8 mouse cellular contexts compared by ENCODE assay signal in genomic region chr6:125355197-125355741, GRCm38 (mm10). TPM values are rescaled to one million over a fixed set of nuclear protein-coding genes. Genes with fewer than 3 reads are reported as not detected.
DNase-seq lines count a peak whose midpoint lies in the region; ATAC-seq and TF ChIP-seq lines count a peak whose summit lies in the region.

No protein-coding gene starts in this region.

- H3K4me2 ChIP-seq in hindbrain, embryonic 12.5 days (replicated peaks): peak overlapping the region; percentile 36
- no peak overlapping the region for H3K4me2 ChIP-seq in midbrain, embryonic 11.5 days

- no peak for DNase-seq in gastrocnemius, adult 2 months
- no peak for DNase-seq in gastrocnemius, postnatal 4 days (ENCODE audit: low spot score in 2 of 2)
- no peak for DNase-seq in ES-E14 (ENCODE audit: low read depth, low spot score)
- DNase-seq in midbrain, embryonic 11.5 days (ENCODE audit: low spot score, missing footprints): peak; percentile 82
- no peak for DNase-seq in right cerebral cortex, adult 2 months (ENCODE audit: low spot score in 2 of 2)
- no peak for DNase-seq in layer of hippocampus, postnatal 14 days (ENCODE audit: low spot score in 2 of 2)
- no peak for DNase-seq in urinary bladder, postnatal 10 days (ENCODE audit: low spot score)

- TF ChIP-seq CTCF in gastrocnemius, adult 2 months (IDR thresholded peaks at IDR 0.05): no peak

- intact Hi-C loops in gastrocnemius, adult 2 months (cut with DNase I): no loop called here

- H3K36me3 ChIP-seq in ES-E14 (ENCODE audit: control insufficient read depth, insufficient read depth, low read length, poor library complexity, severe bottlenecking): peaks cover 11% of the 10 kb centered on the region; the same call in 1 of the 2 replicates
- H3K36me3 ChIP-seq in hindbrain, embryonic 12.5 days: peaks cover 8% of the 10 kb centered on the region; the same call in 1 of the 2 replicates
- H3K36me3 ChIP-seq in midbrain, embryonic 11.5 days (ENCODE audit: control insufficient read depth, insufficient read depth, low read length): no peaks in the 10 kb centered on the region

- H3K4me1 ChIP-seq in ES-E14 (ENCODE audit: control insufficient read depth in 2 of 2, insufficient read depth in 2 of 2, low read length in 2 of 2, poor library complexity in 1 of 2): peaks cover 9 to 28% of the 10 kb centered on the region in 2 experiments; a peak in 3 of 4 replicates
- peaks cover 45% of the 10 kb centered on the region for H3K4me1 ChIP-seq in hindbrain, embryonic 12.5 days
- peaks cover 13% of the 10 kb centered on the region for H3K4me1 ChIP-seq in midbrain, embryonic 11.5 days (ENCODE audit: control insufficient read depth, insufficient read depth, low read length)

- no peak overlapping the region for H3K9ac ChIP-seq in ES-E14 (ENCODE audit: insufficient read depth, low read depth, low read length, poor library complexity, severe bottlenecking)
- H3K9ac ChIP-seq in hindbrain, embryonic 12.5 days: 0 out of 2 replicates have a peak overlapping the region, but pooled peaks have one; percentile 8
- H3K9ac ChIP-seq in midbrain, embryonic 11.5 days (ENCODE audit: low read length): no peak overlapping the region

- in situ Hi-C loops in ES-E14 (cut with MboI; ENCODE audit: low sequenced_read_pairs in 2 of 2, unreplicated experiment in 2 of 2): no loop called here

- ATAC-seq in hindbrain, embryonic 12.5 days (ENCODE audit: low FRiP score): no peak
- ATAC-seq in midbrain, embryonic 11.5 days (ENCODE audit: low FRiP score): no peak

- WGBS in hindbrain, embryonic 12.5 days: 6% methylated on average over 10 of the region's 10 CpGs
- 3% methylated on average over 10 of the region's 10 CpGs for WGBS in midbrain, embryonic 11.5 days

- peak overlapping the region; percentile 94 for H3K4me3 ChIP-seq in gastrocnemius, adult 2 months
- H3K4me3 ChIP-seq in ES-E14 (ENCODE audit: insufficient read depth in 1 of 2, low read depth in 1 of 2, low read length in 2 of 2, poor library complexity in 1 of 2, severe bottlenecking in 1 of 2): no peak overlapping the region
- no peak overlapping the region for H3K4me3 ChIP-seq in hindbrain, embryonic 12.5 days
- H3K4me3 ChIP-seq in midbrain, embryonic 11.5 days (ENCODE audit: low read depth, low read length): no peak overlapping the region

- peaks cover 9% of the 10 kb centered on the region for H3K27me3 ChIP-seq in hindbrain, embryonic 12.5 days
- no peaks in the 10 kb centered on the region; the same call in 1 of the 2 replicates for H3K27me3 ChIP-seq in midbrain, embryonic 11.5 days (ENCODE audit: control insufficient read depth, insufficient read depth, low read length)

- peak overlapping the region; percentile 94 for H3K27ac ChIP-seq in gastrocnemius, adult 2 months
- H3K27ac ChIP-seq in ES-E14 (ENCODE audit: insufficient read depth, low read depth, low read length, poor library complexity, severe bottlenecking): 0 out of 2 replicates have a peak overlapping the region, but pooled peaks have one; percentile 15
- no peak overlapping the region for H3K27ac ChIP-seq in hindbrain, embryonic 12.5 days
- H3K27ac ChIP-seq in midbrain, embryonic 11.5 days (ENCODE audit: low read depth, low read length): no peak overlapping the region

- no peaks in the 10 kb centered on the region for H3K9me3 ChIP-seq in ES-E14 (ENCODE audit: control insufficient read depth, insufficient read depth, low read depth, low read length)
- H3K9me3 ChIP-seq in hindbrain, embryonic 12.5 days (replicated peaks): no peaks in the 10 kb centered on the region
- H3K9me3 ChIP-seq in midbrain, embryonic 11.5 days (ENCODE audit: control insufficient read depth, low read length): no peaks in the 10 kb centered on the region

TF ChIP-seq in ES-E14, 5 proteins besides CTCF, POLR2A, EP300 and RAD21:
- TF ChIP-seq CHD2 (IDR thresholded peaks at IDR 0.05; ENCODE audit: low read depth, low read length) (no peak), ZC3H11A (IDR thresholded peaks at IDR 0.05; ENCODE audit: borderline replicate concordance, low read depth, low read length) (no peak), MAFK (IDR thresholded peaks at IDR 0.05; ENCODE audit: insufficient read depth, low read depth, low read length) (no peak), HCFC1 (IDR thresholded peaks at IDR 0.05; ENCODE audit: borderline replicate concordance, insufficient read depth, low read length) (no peak), ZNF384 (IDR thresholded peaks at IDR 0.05; ENCODE audit: low read depth, low read length) (no peak)

RNA-seq across cellular contexts. Expression of gene Tnfrsf1a, which starts 6.1 kb away (rescaled TPM):
- 10 to 100 TPM; 25.8 to 26.2 TPM for total RNA-seq in gastrocnemius, adult 2 months (2021)
- total RNA-seq in gastrocnemius, postnatal 4 days (2021): 10 to 100 TPM; 59.8 to 60.1 TPM
- 6.1 and 7.7 TPM in 2 replicates for total RNA-seq in ES-E14 (2012; rRNA removed)
- polyA plus RNA-seq in hindbrain, embryonic 12.5 days (2016; fragmentation: Nextera tagmentation; extraction: Ambion mirVana): 29.9 and 32.6 TPM in 2 replicates
- polyA plus RNA-seq in midbrain, embryonic 11.5 days (2014; fragmentation: Nextera tagmentation; extraction: Ambion mirVana): 19.0 and 19.2 TPM in 2 replicates
- total RNA-seq in layer of hippocampus, postnatal 14 days (2021): 10 to 100 TPM; 12.8 to 15.2 TPM

RNA-seq across cellular contexts. Expression of gene Plekhg6, which starts 25.3 kb away (rescaled TPM):
- not detected for total RNA-seq in gastrocnemius, adult 2 months (2021)
- under 1 TPM; 0.07 to 0.08 TPM for total RNA-seq in gastrocnemius, postnatal 4 days (2021)
- 1.1 and 1.5 TPM in 2 replicates for total RNA-seq in ES-E14 (2012; rRNA removed)
- 0.18 and 0.22 TPM in 2 replicates for polyA plus RNA-seq in hindbrain, embryonic 12.5 days (2016; fragmentation: Nextera tagmentation; extraction: Ambion mirVana)
- not detected in 2 replicates for polyA plus RNA-seq in midbrain, embryonic 11.5 days (2014; fragmentation: Nextera tagmentation; extraction: Ambion mirVana)
- total RNA-seq in layer of hippocampus, postnatal 14 days (2021): not detected

RNA-seq across cellular contexts. Expression of gene Scnn1a, which starts 34.8 kb away (rescaled TPM):
- under 1 TPM; 0.10 to 0.14 TPM for total RNA-seq in gastrocnemius, adult 2 months (2021)
- under 1 TPM; 0.39 to 0.86 TPM for total RNA-seq in gastrocnemius, postnatal 4 days (2021)
- total RNA-seq in ES-E14 (2012; rRNA removed): 0.11 and 0.31 TPM in 2 replicates
- polyA plus RNA-seq in hindbrain, embryonic 12.5 days (2016; fragmentation: Nextera tagmentation; extraction: Ambion mirVana): 0.48 and 0.49 TPM in 2 replicates
- 0.33 and 0.77 TPM in 2 replicates for polyA plus RNA-seq in midbrain, embryonic 11.5 days (2014; fragmentation: Nextera tagmentation; extraction: Ambion mirVana)
- total RNA-seq in layer of hippocampus, postnatal 14 days (2021): 1 to 10 TPM; 2.8 to 4.1 TPM

RNA-seq across cellular contexts. Expression of gene Ltbr, which starts 41.6 kb away (rescaled TPM):
- total RNA-seq in gastrocnemius, adult 2 months (2021): 10 to 100 TPM; 20.3 to 21.2 TPM
- total RNA-seq in gastrocnemius, postnatal 4 days (2021): 10 to 100 TPM; 43.8 to 48.0 TPM
- 8.7 and 14.3 TPM in 2 replicates for total RNA-seq in ES-E14 (2012; rRNA removed)
- polyA plus RNA-seq in hindbrain, embryonic 12.5 days (2016; fragmentation: Nextera tagmentation; extraction: Ambion mirVana): 19.6 and 20.6 TPM in 2 replicates
- 18.0 and 19.7 TPM in 2 replicates for polyA plus RNA-seq in midbrain, embryonic 11.5 days (2014; fragmentation: Nextera tagmentation; extraction: Ambion mirVana)
- total RNA-seq in layer of hippocampus, postnatal 14 days (2021): 10 to 100 TPM in 1 of 2 experiments, 1 to 10 TPM in 1; 9.8 to 13.3 TPM

Comparison
In these comparisons a context has a peak if more than half of its experiments do, and no peak if none do; other contexts are left out.
1. H3K27ac ChIP-seq: peak in gastrocnemius, adult 2 months (single experiment) and ES-E14 (single experiment); none in hindbrain, embryonic 12.5 days (single experiment) and midbrain, embryonic 11.5 days (single experiment).